Mouse (Mus musculus): Measurements from ENCODE around the gene Irak3.

Gene Irak3

DNA sequence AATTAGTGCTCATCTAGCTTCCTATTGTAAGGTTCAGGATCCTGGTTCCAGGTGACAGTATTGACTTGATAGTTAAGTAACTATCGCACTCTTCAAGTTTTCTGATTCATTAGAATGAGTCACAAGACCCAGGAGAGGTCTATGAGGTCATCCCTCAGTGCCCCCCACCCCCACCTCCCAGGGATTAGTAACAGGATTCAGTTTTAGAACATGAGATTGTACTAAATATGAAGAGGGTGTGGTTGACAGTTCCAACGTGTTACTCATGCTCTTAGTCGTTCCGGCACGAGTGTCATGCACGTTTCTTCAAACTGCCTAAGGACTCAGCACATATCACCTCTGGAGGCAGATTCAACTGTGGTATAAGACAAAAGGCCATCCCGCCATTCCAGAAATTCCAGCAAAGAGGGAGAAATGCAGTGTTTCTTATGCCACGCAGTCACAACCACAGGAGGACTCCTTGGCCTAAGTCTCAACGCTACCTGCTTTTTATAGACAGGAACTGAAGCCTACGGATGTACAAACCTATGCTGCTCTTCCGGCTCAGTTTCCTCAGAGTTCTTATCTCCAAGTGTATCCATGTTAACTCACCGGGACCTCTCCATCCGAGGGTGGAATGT, 2.8 kb upstream of the Irak3 start:
- no peak for DNase-seq (ENCODE audit: low spot score in 2 of 2)

DNA sequence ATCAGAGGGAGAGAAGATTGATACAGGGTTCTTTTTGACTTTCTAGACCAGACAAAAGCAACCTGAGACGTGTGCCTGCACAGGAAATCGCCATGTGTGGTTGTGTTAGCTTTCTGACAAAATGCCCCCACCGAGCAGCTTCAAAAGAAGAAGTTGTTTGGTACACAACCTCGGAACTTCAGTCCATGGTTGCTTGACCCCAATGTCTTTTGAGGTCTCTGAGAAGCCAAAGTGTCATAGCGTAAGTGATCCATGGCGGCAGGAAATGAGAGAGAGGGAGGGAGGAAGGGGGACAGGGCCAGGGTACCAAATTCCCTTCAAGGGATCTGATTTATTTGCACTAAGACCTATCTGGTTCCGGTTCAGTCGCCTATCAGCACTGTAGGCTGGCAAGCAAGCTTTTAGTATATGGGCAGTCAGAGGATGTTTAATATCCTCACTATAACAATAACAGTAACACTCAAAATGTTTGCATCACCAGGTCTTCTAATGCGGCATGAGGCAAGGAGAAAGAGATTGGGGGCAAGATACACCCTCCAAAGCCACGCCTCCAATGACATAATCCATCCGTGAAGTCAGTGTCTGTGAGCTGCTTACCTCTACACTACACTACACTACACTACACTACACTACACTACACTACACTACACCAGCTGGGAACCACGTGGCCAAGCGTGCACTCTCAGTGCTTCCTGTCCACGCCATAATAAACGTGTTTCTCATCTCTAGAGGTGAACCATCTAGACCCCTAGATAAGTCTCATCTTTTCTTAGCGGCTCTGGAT, 729 bp upstream of the Irak3 start:
- no peak for DNase-seq (ENCODE audit: low spot score in 2 of 2)

GRCm38 (mm10) chr10:120201131-120201921, 604 bp downstream of the Irak3 start, which contains the start of gene Tmbim4:
TSS of gene Tmbim4 (plus strand) at chr10:120201590.
- peak; percentile 73 to 74 for DNase-seq (ENCODE audit: low spot score in 2 of 2)

DNA sequence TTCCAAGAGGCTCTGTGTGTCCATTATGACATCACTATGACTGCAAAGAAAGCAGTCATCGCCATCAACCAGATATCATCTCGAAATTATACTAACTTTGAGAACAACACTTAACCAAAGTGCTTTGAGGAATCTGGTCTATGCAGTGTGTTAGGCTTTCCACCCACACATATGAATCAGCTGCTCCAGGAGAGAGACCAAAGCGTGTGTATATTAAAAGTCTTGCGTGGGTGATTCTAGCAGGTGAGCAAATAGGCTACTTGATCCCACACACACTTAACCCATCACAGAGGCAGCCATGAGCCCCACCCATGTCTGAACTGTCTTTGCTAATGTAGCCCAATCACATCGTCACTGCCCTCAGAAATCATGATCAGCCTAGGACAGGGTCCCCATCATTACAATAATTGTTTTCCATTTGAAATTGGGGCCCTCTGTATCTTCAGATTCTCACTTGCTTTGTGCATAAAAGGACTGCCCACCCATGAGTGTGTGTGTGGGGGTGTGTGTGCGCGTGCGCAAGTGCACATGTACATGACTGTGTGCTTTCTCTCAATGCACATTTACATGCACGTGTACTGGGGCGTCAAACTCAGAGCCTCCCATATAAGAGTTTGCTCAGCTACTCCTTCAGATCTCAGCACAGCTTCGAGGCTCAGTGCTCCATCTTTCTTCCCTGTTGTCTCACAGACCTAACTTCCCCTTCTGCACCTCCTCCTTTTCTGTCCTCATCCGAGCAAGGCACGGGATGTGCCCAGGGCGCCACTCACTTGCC, 4.7 kb downstream of the Irak3 start:
- DNase-seq (ENCODE audit: low spot score in 2 of 2): no peak

DNA sequence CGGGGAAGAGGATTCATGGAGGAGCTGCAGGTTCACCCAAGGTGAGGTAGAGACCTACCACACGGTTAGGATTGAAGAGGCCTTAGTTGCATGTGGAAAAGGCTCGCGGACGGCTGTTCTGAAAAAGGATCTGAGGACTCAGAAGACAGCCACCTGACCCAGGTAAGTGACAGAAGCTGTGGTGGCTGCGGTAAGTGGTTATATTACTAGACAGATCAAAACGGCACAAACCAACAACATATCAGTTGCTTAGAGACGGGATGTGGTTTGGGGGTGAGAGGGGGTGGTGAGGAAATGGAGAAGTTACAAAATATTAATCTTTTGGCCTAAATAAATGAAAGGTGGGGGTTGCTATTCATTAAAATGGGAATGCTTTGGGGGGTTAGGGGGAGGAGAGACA, 8.7 kb downstream of the Irak3 start:
- no peak for DNase-seq (ENCODE audit: low spot score in 2 of 2)

- DNase-seq (ENCODE audit: low spot score in 2 of 2): no peak
Measured at GRCm38 (mm10) chr10:120192278-120192677, 9.7 kb downstream of the Irak3 start.

- no peak for DNase-seq (ENCODE audit: low spot score in 2 of 2)
Measured at GRCm38 (mm10) chr10:120191165-120191564, 10.8 kb downstream of the Irak3 start.

- DNase-seq (ENCODE audit: low spot score in 2 of 2): no peak
Measured at GRCm38 (mm10) chr10:120189782-120190181, 12.1 kb downstream of the Irak3 start.

DNA sequence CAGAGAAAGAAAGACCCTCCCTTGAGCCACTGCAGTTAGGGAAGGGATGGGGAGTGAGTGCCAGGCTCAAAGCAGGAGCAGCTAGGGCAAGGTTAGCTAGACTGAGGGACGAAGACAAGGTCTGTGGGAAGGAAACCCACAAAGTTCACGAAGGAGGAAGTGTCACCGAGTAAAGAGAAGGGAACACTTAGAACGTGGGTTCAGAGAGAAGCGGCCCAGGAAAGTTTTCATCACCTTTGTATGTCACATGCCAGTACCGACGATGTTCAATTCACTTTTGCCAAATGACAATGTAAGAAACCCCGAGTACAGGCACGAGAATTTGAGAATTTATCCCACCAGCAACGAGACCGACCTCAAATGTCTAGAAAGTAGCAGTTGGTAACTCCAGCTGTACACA, 12.7 kb downstream of the Irak3 start:
- no peak for DNase-seq (ENCODE audit: low spot score in 2 of 2)

DNA sequence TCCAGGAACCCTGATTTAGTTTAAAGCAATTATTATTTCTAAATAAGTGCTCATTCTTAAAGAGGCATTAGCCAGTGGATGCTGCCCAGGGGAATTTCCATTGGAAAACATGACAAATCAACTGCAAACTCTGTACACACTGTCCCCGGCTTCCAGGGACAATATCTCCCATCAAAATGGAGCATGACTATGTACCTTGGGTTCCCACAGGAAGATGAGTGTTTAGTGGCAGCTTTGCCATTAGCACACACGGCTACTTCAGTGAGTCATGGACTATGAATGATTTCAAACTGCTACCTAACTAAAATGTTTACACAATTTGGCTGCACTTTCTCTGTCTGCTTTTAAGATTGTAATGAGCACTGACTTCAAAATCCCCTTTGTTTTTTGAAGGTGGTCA, 13.4 kb downstream of the Irak3 start:
- no peak for DNase-seq (ENCODE audit: low spot score in 2 of 2)

DNA sequence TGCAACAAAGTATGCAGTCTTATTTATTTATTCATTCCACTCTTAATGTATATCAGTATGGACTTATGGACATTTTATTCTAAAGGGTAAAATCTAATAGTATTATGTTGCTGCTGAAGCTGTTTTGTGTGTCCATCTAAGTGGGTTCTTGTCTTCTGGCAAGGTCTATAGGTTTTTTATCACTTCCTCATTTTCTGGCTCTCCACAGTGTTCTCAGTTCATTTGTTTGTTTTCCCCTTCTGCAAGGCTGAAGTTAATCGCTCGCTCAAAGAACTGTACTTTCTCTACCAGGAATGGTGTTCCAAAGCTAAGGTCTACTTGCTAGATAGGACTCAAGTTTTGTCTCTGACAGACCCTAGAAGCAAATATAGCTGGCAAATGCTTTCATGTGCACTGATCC, 18.6 kb downstream of the Irak3 start:
- DNase-seq (ENCODE audit: low spot score in 2 of 2): no peak

DNA sequence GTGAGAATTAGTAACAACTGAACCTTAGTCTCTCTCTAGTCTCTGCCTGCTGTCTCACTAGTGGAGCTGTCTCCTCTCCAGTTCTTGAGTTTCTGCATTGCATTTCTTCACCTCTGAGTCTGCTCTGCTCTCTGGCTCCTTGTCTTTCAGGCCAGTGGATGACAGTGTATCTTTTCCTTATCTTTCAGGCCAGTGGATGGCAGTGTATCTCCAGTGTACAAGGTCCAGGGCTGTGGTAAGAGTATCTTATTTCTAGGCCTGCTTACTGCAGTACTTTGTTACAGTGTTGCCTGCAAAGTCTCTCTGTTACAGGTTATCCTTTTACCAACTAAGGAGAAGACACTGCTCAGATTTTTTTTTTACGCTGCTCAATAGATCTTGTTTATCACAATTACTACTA, 19.0 kb downstream of the Irak3 start:
- no peak for DNase-seq (ENCODE audit: low spot score in 2 of 2)

DNA sequence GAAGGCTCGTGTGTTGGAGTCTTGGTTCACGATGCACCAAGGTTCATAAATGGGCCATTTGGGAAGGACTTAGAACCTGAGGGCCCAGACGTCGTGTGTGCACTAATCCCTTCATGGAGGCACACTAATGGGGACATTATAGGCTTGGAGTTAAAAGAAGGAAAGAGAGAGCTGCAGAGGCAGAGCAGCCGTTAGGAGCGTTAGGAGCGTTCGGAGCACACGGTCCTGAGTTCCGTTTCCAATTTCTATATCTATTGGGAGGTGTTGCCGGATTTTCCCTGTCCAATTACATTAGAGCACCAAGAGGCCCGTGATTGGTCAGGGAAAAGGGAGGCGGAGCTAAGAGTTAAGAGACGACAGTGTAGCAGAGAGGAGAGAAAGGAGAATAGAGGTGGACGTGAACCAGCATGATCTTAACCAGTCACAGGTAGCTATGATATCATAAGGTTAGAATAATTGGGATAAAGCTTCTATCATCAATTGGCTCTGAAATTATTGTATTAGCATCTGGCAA, 27.7 kb downstream of the Irak3 start:
- DNase-seq (ENCODE audit: low spot score in 2 of 2): no peak

- no peak for DNase-seq (ENCODE audit: low spot score in 2 of 2)
Measured at GRCm38 (mm10) chr10:120171340-120171739, 30.6 kb downstream of the Irak3 start.

DNA sequence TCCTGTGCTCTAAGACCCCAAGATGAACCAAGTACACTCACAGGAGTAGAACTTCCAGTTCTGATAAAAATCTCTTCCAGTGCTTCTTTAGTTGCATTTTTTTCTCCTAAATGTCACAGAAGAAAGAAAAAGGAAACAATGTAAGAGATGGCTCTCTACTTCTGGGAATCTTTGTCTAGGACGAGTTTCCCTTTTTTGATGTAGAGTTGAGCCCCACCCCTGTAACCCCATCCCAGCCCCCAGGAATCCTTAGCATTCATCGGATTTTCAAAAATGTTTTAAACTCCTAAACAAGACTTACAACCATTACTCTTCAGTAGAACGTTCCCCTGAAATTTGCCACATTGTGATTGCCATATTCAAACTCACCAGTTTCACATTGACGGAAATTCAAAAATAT, 31.7 kb downstream of the Irak3 start:
- DNase-seq (ENCODE audit: low spot score in 2 of 2): no peak

DNA sequence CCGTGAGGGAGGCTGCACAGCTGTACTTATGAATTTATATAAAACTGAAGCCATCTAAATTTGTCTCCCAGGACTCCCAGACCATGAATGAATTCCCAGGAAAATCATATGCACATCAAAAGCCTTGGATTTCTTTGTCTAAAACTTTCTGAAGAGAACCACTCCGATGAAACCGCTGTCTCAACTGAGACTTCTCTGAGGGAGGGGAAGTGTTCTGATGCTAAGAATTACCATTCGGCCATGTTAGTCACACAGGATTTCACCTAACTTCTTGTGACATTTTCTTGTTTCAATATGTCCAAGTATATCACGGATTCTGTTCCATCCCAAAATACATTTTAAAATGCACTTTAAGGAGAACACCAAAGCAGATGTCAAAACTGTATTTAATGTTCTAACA, 32.1 kb downstream of the Irak3 start:
- no peak for DNase-seq (ENCODE audit: low spot score in 2 of 2)

- no peak for DNase-seq (ENCODE audit: low spot score in 2 of 2)
Measured at GRCm38 (mm10) chr10:120169064-120169463, 32.9 kb downstream of the Irak3 start.

DNA sequence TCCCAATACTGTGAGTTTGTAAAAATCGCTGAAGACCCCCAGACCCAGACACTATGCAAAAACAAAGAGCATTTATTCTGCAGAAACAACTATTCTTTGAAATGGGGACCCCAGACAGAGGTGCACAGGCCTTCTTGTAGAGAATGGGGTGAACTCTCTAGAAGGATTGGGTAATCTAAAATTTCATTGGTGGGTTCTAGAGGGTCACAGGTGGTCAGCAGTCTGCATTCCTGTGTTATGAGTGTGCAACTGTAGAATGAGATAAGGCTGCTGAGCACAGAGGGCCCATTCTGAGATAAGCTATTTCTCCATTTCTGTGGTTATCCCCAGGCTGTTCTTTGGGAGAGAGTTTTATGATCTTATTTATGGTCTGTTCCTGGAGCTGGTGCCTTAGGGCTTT, 33.9 kb downstream of the Irak3 start:
- no peak for DNase-seq (ENCODE audit: low spot score in 2 of 2)

DNA sequence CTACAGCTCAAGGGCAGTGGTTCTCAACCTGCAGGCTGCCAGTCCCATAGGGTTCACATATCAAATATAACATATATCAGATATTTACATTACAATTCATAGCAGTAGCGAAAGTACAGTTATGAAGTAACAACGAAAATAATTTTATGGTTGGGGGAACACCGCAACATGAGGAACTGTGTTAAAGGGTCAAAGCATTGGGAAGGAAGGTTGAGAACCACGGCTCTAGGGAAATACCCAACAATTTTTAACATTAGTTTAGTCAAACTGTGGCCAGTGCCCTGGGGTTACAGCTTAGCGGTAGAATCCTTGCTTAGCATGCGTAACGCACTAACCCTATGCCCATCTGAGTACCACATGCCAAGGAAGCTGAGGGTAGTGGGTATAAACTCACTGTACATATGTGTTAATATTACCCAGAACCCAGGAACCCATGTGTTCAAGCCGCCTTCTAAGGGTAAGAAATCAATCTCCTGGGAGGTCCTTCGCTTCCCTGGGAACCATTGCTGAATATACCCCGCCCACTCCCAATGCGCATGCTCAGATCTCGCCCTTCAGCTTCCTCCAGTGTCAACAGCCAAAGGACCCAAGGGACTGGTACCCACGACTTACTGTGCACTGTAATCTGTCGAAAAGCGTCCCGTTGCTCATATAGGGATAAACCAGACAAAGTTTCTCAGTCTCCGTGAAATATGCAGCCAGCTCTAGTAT, 36.0 kb downstream of the Irak3 start:
- no peak for DNase-seq (ENCODE audit: low spot score in 2 of 2)

GRCm38 (mm10) chr10:120164931-120165792, 36.8 kb downstream of the Irak3 start:
- DNase-seq (ENCODE audit: low spot score in 2 of 2): no peak
